Mouse (Mus musculus) spleen, postnatal 4 days (tissue): ENCODE results near the gene Lmx1a.

Source experiments
- DNase-seq, 2 experiments: peaks; one replicate each; pipeline ENCODE4 v3.0.0; 2022; ENCODE audit warnings: low spot score in 2 of 2

Lmx1a gene

DNA sequence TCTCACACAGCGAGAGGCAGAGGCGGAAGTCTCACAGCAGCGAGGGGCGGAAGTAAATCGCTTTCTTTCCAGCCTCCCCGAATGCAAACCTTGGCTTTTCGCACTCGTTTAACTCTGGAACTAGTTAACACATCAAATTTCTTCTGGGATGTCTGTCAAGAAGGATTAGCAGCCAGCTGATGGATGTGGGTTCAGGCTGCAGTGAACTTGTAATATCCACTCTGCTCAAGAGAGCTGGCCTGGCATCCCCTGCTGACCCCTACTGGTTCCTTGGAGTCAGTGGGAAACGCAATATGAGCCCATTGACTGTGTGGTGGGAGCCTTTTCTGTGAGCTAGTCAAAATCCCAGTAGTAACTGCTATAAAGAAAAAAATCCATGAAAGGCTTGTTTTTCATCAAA lies 199.8 kb downstream of the Lmx1a start:
- DNase-seq, result no peak

DNA sequence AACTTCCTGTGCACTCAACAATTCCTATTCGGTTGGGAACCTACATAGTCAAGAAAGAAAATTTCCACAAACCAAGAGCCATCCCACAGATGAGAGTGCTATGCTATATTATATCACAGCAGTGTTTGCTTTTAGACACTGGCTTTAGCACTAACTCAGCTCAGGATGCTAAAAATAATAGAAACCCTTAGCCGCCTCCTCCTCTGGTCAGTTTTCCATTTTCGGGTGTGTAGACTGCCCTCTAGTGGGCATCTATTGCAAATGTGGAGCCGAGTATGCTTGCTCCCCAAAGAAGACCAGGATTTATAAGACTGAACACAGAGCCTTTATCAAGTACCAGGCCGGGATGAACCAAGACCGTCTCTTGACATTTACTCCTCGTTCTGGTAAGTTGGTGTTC lies 207.2 kb downstream of the Lmx1a start:
- no peak for DNase-seq
